Mouse (Mus musculus) G1E (cell line): ENCODE measurements around the gene Zfp638.

Source experiments
- CTCF ChIP-seq: IDR thresholded peaks from 2 replicates; pipeline ENCODE4 v1.5.1; 2012; ENCODE audit warnings: low read depth, low read length, inconsistent platforms, mixed read lengths
- GATA1 ChIP-seq: IDR thresholded peaks from 2 replicates; pipeline ENCODE4 v1.6.1; 2012; ENCODE audit warnings: borderline replicate concordance, low read length, inconsistent platforms, mixed read lengths
- GATA2 ChIP-seq: IDR thresholded peaks from 2 replicates; pipeline ENCODE4 v1.6.1; 2012; ENCODE audit warnings: low read depth, low read length, inconsistent platforms, borderline replicate concordance

- TF ChIP-seq GATA2, result no peak
- TF ChIP-seq CTCF, result no peak
- no peak for TF ChIP-seq GATA1
These were observed 12.9 kb downstream of the Zfp638 start for GRCm38 (mm10) chr6:83879815-83880214.
